Mouse (Mus musculus): ENCODE measurements around the gene Olfr143. TPM values are rescaled to one million over a fixed set of nuclear protein-coding genes. Genes with fewer than 3 reads are reported as not detected.

The Olfr143 gene
- polyA plus RNA-seq (2012; rRNA removed), result not detected in 2 replicates

GRCm38 (mm10) chr9:38252474-38252873, at the start of gene Olfr143:
Olfr143 (plus strand) TSS chr9:38252774.
- TF ChIP-seq POLR2A (IDR thresholded peaks at IDR 0.05; ENCODE audit: extremely low read depth, insufficient read depth, low read length), result no peak
- TF ChIP-seq CTCF (IDR thresholded peaks at IDR 0.05; ENCODE audit: extremely low read depth, insufficient read depth, low read length), result no peak
- Histone ChIP-seq H3K4me3 (ENCODE audit: insufficient read depth, low read length) (no peak within 1 kb of the TSS), H3K27ac (ENCODE audit: insufficient read depth, low read length) (no peak within 1 kb of the TSS), H3K4me1 (ENCODE audit: control insufficient read depth, insufficient read depth, low read length) (no peaks in the 10 kb centered on the region)

- no peaks in the 10 kb centered on the region for H3K4me1 ChIP-seq (ENCODE audit: control insufficient read depth, insufficient read depth, low read length)
- no peak within 1 kb of the TSS for H3K4me3 ChIP-seq (ENCODE audit: insufficient read depth, low read length)
- no peak for TF ChIP-seq CTCF (IDR thresholded peaks at IDR 0.05; ENCODE audit: extremely low read depth, insufficient read depth, low read length)
- TF ChIP-seq POLR2A (IDR thresholded peaks at IDR 0.05; ENCODE audit: extremely low read depth, insufficient read depth, low read length), result no peak
- no peak within 1 kb of the TSS for H3K27ac ChIP-seq (ENCODE audit: insufficient read depth, low read length)
Observed at GRCm38 (mm10) chr9:38208065-38208464, 44.5 kb upstream of the Olfr143 start, which contains the start of gene Olfr893. Olfr893 (plus strand) TSS chr9:38208365.

GRCm38 (mm10) chr9:38217755-38218154, 34.8 kb upstream of the Olfr143 start, which contains the start of gene Olfr894:
Olfr894 (plus strand) TSS chr9:38218055.
- Histone ChIP-seq H3K4me1 (ENCODE audit: control insufficient read depth, insufficient read depth, low read length) (no peaks in the 10 kb centered on the region), H3K27ac (ENCODE audit: insufficient read depth, low read length) (no peak within 1 kb of the TSS), H3K4me3 (ENCODE audit: insufficient read depth, low read length) (no peak within 1 kb of the TSS)
- TF ChIP-seq CTCF (IDR thresholded peaks at IDR 0.05; ENCODE audit: extremely low read depth, insufficient read depth, low read length), result no peak
- no peak for TF ChIP-seq POLR2A (IDR thresholded peaks at IDR 0.05; ENCODE audit: extremely low read depth, insufficient read depth, low read length)

- Histone ChIP-seq H3K4me3 (ENCODE audit: insufficient read depth, low read length) (no peak within 1 kb of the TSS), H3K27ac (ENCODE audit: insufficient read depth, low read length) (no peak within 1 kb of the TSS), H3K4me1 (ENCODE audit: control insufficient read depth, insufficient read depth, low read length) (no peaks in the 10 kb centered on the region)
- no peak for TF ChIP-seq CTCF (IDR thresholded peaks at IDR 0.05; ENCODE audit: extremely low read depth, insufficient read depth, low read length)
- no peak for TF ChIP-seq POLR2A (IDR thresholded peaks at IDR 0.05; ENCODE audit: extremely low read depth, insufficient read depth, low read length)
Observed at GRCm38 (mm10) chr9:38267551-38267950, 15.0 kb downstream of the Olfr143 start, which contains the start of gene Olfr895. Olfr895 (plus strand) TSS chr9:38267851.

- H3K27ac ChIP-seq (ENCODE audit: insufficient read depth, low read length), result no peak within 1 kb of the TSS
- TF ChIP-seq CTCF (IDR thresholded peaks at IDR 0.05; ENCODE audit: extremely low read depth, insufficient read depth, low read length) (no peak), POLR2A (IDR thresholded peaks at IDR 0.05; ENCODE audit: extremely low read depth, insufficient read depth, low read length) (no peak)
- no peaks in the 10 kb centered on the region for H3K4me1 ChIP-seq (ENCODE audit: control insufficient read depth, insufficient read depth, low read length)
- H3K4me3 ChIP-seq (ENCODE audit: insufficient read depth, low read length), result no peak within 1 kb of the TSS
Observed at GRCm38 (mm10) chr9:38290807-38291206, 38.2 kb downstream of the Olfr143 start, which contains the start of gene Olfr896-ps1. Olfr896-ps1 (plus strand) TSS chr9:38291107.

Other genes with a start within 250 kb of the Olfr143 start
- not detected in 2 replicates for gene Olfr883, start 227.0 kb upstream of the Olfr143 start, polyA plus RNA-seq (2012; rRNA removed)
- not detected in 2 replicates for gene Olfr884, start 206.2 kb upstream of the Olfr143 start, polyA plus RNA-seq (2012; rRNA removed)
- gene Olfr885, start 191.5 kb upstream of the Olfr143 start, polyA plus RNA-seq (2012; rRNA removed), result not detected in 2 replicates
- not detected in 2 replicates for gene Olfr887, start 168.7 kb upstream of the Olfr143 start, polyA plus RNA-seq (2012; rRNA removed)
- gene Olfr888, start 144.6 kb upstream of the Olfr143 start, polyA plus RNA-seq (2012; rRNA removed), result not detected in 2 replicates
- not detected in 2 replicates for gene Olfr889, start 137.6 kb upstream of the Olfr143 start, polyA plus RNA-seq (2012; rRNA removed)
- not detected in 2 replicates for gene Olfr890, start 110.3 kb upstream of the Olfr143 start, polyA plus RNA-seq (2012; rRNA removed)
- not detected in 2 replicates for gene Olfr891, start 72.0 kb upstream of the Olfr143 start, polyA plus RNA-seq (2012; rRNA removed)
- not detected in 2 replicates for gene Olfr893, start 44.4 kb upstream of the Olfr143 start, polyA plus RNA-seq (2012; rRNA removed)
- not detected in 2 replicates for gene Olfr894, start 34.7 kb upstream of the Olfr143 start, polyA plus RNA-seq (2012; rRNA removed)
- gene Olfr895, start 15.1 kb downstream of the Olfr143 start, polyA plus RNA-seq (2012; rRNA removed), result not detected in 2 replicates
- gene Olfr896-ps1, start 38.3 kb downstream of the Olfr143 start, polyA plus RNA-seq (2012; rRNA removed), result not detected in 2 replicates
- not detected in 2 replicates for gene Olfr25, start 76.3 kb downstream of the Olfr143 start, polyA plus RNA-seq (2012; rRNA removed)
- gene Olfr898, start 95.6 kb downstream of the Olfr143 start, polyA plus RNA-seq (2012; rRNA removed), result not detected in 2 replicates
- gene Olfr250, start 114.1 kb downstream of the Olfr143 start, polyA plus RNA-seq (2012; rRNA removed), result not detected in 2 replicates
- gene Olfr251, start 124.3 kb downstream of the Olfr143 start, polyA plus RNA-seq (2012; rRNA removed), result not detected in 2 replicates
- gene Olfr147, start 148.9 kb downstream of the Olfr143 start, polyA plus RNA-seq (2012; rRNA removed), result not detected in 2 replicates
- not detected in 2 replicates for gene Olfr901, start 176.7 kb downstream of the Olfr143 start, polyA plus RNA-seq (2012; rRNA removed)
- not detected in 2 replicates for gene Olfr902, start 194.9 kb downstream of the Olfr143 start, polyA plus RNA-seq (2012; rRNA removed)
- gene Olfr904, start 210.4 kb downstream of the Olfr143 start, polyA plus RNA-seq (2012; rRNA removed), result not detected in 2 replicates
- not detected in 2 replicates for gene Olfr905, start 218.3 kb downstream of the Olfr143 start, polyA plus RNA-seq (2012; rRNA removed)
- not detected in 2 replicates for gene Olfr906, start 234.3 kb downstream of the Olfr143 start, polyA plus RNA-seq (2012; rRNA removed)
- gene Olfr907, start 243.0 kb downstream of the Olfr143 start, polyA plus RNA-seq (2012; rRNA removed), result not detected in 2 replicates

Data from cortical plate, adult 2 months (tissue).